Mouse (Mus musculus): ENCODE measurements around the gene Spata2. TPM values are rescaled to one million over a fixed set of nuclear protein-coding genes. Genes with fewer than 3 reads are reported as not detected.
A peak's percentile ranks its signal among the peaks of the same experiment; 100 is the strongest.

Gene Spata2
- polyA plus RNA-seq, 1 experiment from 2014 or later: 4.9 TPM

GRCm38 (mm10) chr2:167478128-167478527 lies 14.6 kb downstream of the Spata2 start:
- no peak overlapping the region for H3K9ac ChIP-seq (replicated peaks)
- no peak overlapping the region for H3K27ac ChIP-seq (ENCODE audit: low read depth)
- TF ChIP-seq EP300 (IDR thresholded peaks at IDR 0.05; ENCODE audit: low read depth): no peak
- no peak for TF ChIP-seq CTCF (IDR thresholded peaks at IDR 0.05; ENCODE audit: low read depth)
- H3K9me3 ChIP-seq (ENCODE audit: low read length): no peaks in the 10 kb centered on the region
- H3K36me3 ChIP-seq (replicated peaks; ENCODE audit: insufficient read depth, low read length): peaks cover 22% of the 10 kb centered on the region
- no peak for ATAC-seq
- no peaks in the 10 kb centered on the region for H3K27me3 ChIP-seq (ENCODE audit: insufficient read depth, low read length)
- no peak overlapping the region for H3K4me3 ChIP-seq (ENCODE audit: low read depth, low read length)
- H3K4me2 ChIP-seq (ENCODE audit: low read depth, low read length): no peak overlapping the region
- DNase-seq: no peak
- WGBS (ENCODE audit: insufficient replicate concordance): 44% methylated on average over 2 of the region's 2 CpGs
- H3K4me1 ChIP-seq (ENCODE audit: insufficient read depth): peaks cover 15% of the 10 kb centered on the region

GRCm38 (mm10) chr2:167476762-167477161 lies 15.9 kb downstream of the Spata2 start:
- WGBS (ENCODE audit: insufficient replicate concordance): 52% methylated on average over 4 of the region's 4 CpGs
- Histone ChIP-seq H3K27ac (ENCODE audit: low read depth) (0 out of 2 replicates have a peak overlapping the region, but pooled peaks have one; percentile 4), H3K9ac (replicated peaks) (no peak overlapping the region), H3K4me1 (ENCODE audit: insufficient read depth) (peaks cover 15% of the 10 kb centered on the region), H3K4me3 (ENCODE audit: low read depth, low read length) (no peak overlapping the region), H3K27me3 (ENCODE audit: insufficient read depth, low read length) (no peaks in the 10 kb centered on the region), H3K4me2 (ENCODE audit: low read depth, low read length) (no peak overlapping the region), H3K36me3 (replicated peaks; ENCODE audit: insufficient read depth, low read length) (peaks cover 29% of the 10 kb centered on the region), H3K9me3 (ENCODE audit: low read length) (no peaks in the 10 kb centered on the region)
- TF ChIP-seq EP300 (IDR thresholded peaks at IDR 0.05; ENCODE audit: low read depth): no peak
- no peak for TF ChIP-seq CTCF (IDR thresholded peaks at IDR 0.05; ENCODE audit: low read depth)
- ATAC-seq (peak; percentile 10), DNase-seq (no peak)

- Histone ChIP-seq H3K27me3 (ENCODE audit: insufficient read depth, low read length) (no peaks in the 10 kb centered on the region), H3K27ac (ENCODE audit: low read depth) (no peak overlapping the region), H3K9ac (replicated peaks) (no peak overlapping the region), H3K9me3 (ENCODE audit: low read length) (no peaks in the 10 kb centered on the region), H3K4me3 (ENCODE audit: low read depth, low read length) (no peak overlapping the region), H3K4me1 (ENCODE audit: insufficient read depth) (peaks cover 15% of the 10 kb centered on the region), H3K4me2 (ENCODE audit: low read depth, low read length) (no peak overlapping the region), H3K36me3 (replicated peaks; ENCODE audit: insufficient read depth, low read length) (peaks cover 35% of the 10 kb centered on the region)
- 39% methylated on average over 7 of the region's 7 CpGs for WGBS (ENCODE audit: insufficient replicate concordance)
- peak; percentile 46; the same call in 1 of the 2 replicates for ATAC-seq
- peak; percentile 52 for TF ChIP-seq CTCF (IDR thresholded peaks at IDR 0.05; ENCODE audit: low read depth)
- TF ChIP-seq EP300 (IDR thresholded peaks at IDR 0.05; ENCODE audit: low read depth): no peak
- DNase-seq: no peak
Observed at GRCm38 (mm10) chr2:167476200-167476688, 16.4 kb downstream of the Spata2 start.

GRCm38 (mm10) chr2:167475596-167475995 lies 17.1 kb downstream of the Spata2 start:
- no peaks in the 10 kb centered on the region for H3K9me3 ChIP-seq (ENCODE audit: low read length)
- H3K27ac ChIP-seq (ENCODE audit: low read depth): no peak overlapping the region
- no peaks in the 10 kb centered on the region for H3K27me3 ChIP-seq (ENCODE audit: insufficient read depth, low read length)
- peaks cover 40% of the 10 kb centered on the region for H3K36me3 ChIP-seq (replicated peaks; ENCODE audit: insufficient read depth, low read length)
- no peak for ATAC-seq
- WGBS (ENCODE audit: insufficient replicate concordance): 77% methylated on average over 5 of the region's 5 CpGs
- no peak for TF ChIP-seq CTCF (IDR thresholded peaks at IDR 0.05; ENCODE audit: low read depth)
- TF ChIP-seq EP300 (IDR thresholded peaks at IDR 0.05; ENCODE audit: low read depth): no peak
- H3K4me3 ChIP-seq (ENCODE audit: low read depth, low read length): no peak overlapping the region
- no peak overlapping the region for H3K4me2 ChIP-seq (ENCODE audit: low read depth, low read length)
- DNase-seq: no peak
- H3K9ac ChIP-seq (replicated peaks): no peak overlapping the region
- peaks cover 15% of the 10 kb centered on the region for H3K4me1 ChIP-seq (ENCODE audit: insufficient read depth)

GRCm38 (mm10) chr2:167474218-167474617 lies 18.5 kb downstream of the Spata2 start:
- peaks cover 15% of the 10 kb centered on the region for H3K4me1 ChIP-seq (ENCODE audit: insufficient read depth)
- ATAC-seq (no peak), DNase-seq (no peak)
- peaks cover 47% of the 10 kb centered on the region for H3K36me3 ChIP-seq (replicated peaks; ENCODE audit: insufficient read depth, low read length)
- H3K4me3 ChIP-seq (ENCODE audit: low read depth, low read length): no peak overlapping the region
- no peak overlapping the region for H3K27ac ChIP-seq (ENCODE audit: low read depth)
- H3K9ac ChIP-seq (replicated peaks): no peak overlapping the region
- 88% methylated on average over 6 of the region's 6 CpGs for WGBS (ENCODE audit: insufficient replicate concordance)
- no peak for TF ChIP-seq CTCF (IDR thresholded peaks at IDR 0.05; ENCODE audit: low read depth)
- no peak for TF ChIP-seq EP300 (IDR thresholded peaks at IDR 0.05; ENCODE audit: low read depth)
- H3K9me3 ChIP-seq (ENCODE audit: low read length): no peaks in the 10 kb centered on the region
- H3K27me3 ChIP-seq (ENCODE audit: insufficient read depth, low read length): no peaks in the 10 kb centered on the region
- H3K4me2 ChIP-seq (ENCODE audit: low read depth, low read length): no peak overlapping the region

GRCm38 (mm10) chr2:167471585-167471984 lies 21.1 kb downstream of the Spata2 start:
- Histone ChIP-seq H3K4me2 (ENCODE audit: low read depth, low read length) (no peak overlapping the region), H3K27me3 (ENCODE audit: insufficient read depth, low read length) (no peaks in the 10 kb centered on the region), H3K4me3 (ENCODE audit: low read depth, low read length) (no peak overlapping the region), H3K27ac (ENCODE audit: low read depth) (no peak overlapping the region), H3K36me3 (replicated peaks; ENCODE audit: insufficient read depth, low read length) (peaks cover 51% of the 10 kb centered on the region), H3K9me3 (ENCODE audit: low read length) (no peaks in the 10 kb centered on the region), H3K4me1 (ENCODE audit: insufficient read depth) (peaks cover 6% of the 10 kb centered on the region), H3K9ac (replicated peaks) (no peak overlapping the region)
- no peak for TF ChIP-seq EP300 (IDR thresholded peaks at IDR 0.05; ENCODE audit: low read depth)
- TF ChIP-seq CTCF (IDR thresholded peaks at IDR 0.05; ENCODE audit: low read depth): no peak
- 83% methylated on average over 6 of the region's 6 CpGs for WGBS (ENCODE audit: insufficient replicate concordance)
- no peak for ATAC-seq
- DNase-seq: no peak
